Mouse (Mus musculus) kidney, postnatal 0 days (tissue): ENCODE measurements at regions not wholly inside any gene's neighbourhood (a gene's known extent, or its start where the extent isn't known, plus 50 kb on each side); places are given as distances from the start of the nearest gene placed in this dataset.
A peak's percentile ranks its signal among the peaks of the same experiment; 100 is the strongest.
"Not testable (repeated sequence)": the region's sequence is repeated elsewhere in the genome, so short reads cannot be mapped to it uniquely, and the experiment has no call there.

ENCODE experiments used
- ATAC-seq: fragments of 200-750 bp; cut with Nextera tagmentation; replicated peaks from 2 replicates; pipeline ENCODE4 v1.8.0; 2017; ENCODE audit warnings: low read depth, moderate number of reproducible peaks, moderate TSS enrichment, moderate library complexity; ENCODE audit not compliant: low FRiP score
- DNase-seq: peaks from one replicate; pipeline ENCODE4 v3.0.0-alpha.2; 2016; ENCODE audit warnings: low spot score
- H3K27ac ChIP-seq: fragments of 300-500 bp; sonication (generic); 2 replicates; pipeline ENCODE4 v1.5.1; 2014; ENCODE audit warnings: mild to moderate bottlenecking
- H3K27me3 ChIP-seq: fragments of 300-500 bp; sonication (generic); 2 replicates; pipeline ENCODE4 v1.6.1; 2014; ENCODE audit warnings: low read length, mixed read lengths; ENCODE audit not compliant: insufficient read depth
- H3K36me3 ChIP-seq: fragments of 300-500 bp; sonication (generic); 2 replicates; pipeline ENCODE4 v1.6.1; 2014; ENCODE audit warnings: low read length, mixed read lengths; ENCODE audit not compliant: insufficient read depth
- H3K4me1 ChIP-seq: fragments of 300-500 bp; sonication (generic); replicated peaks from 2 replicates; pipeline ENCODE4 v1.6.1; 2014; ENCODE audit warnings: antibody characterized with exemption, low read length, mixed read lengths; ENCODE audit not compliant: insufficient read depth
- H3K4me2 ChIP-seq: fragments of 300-500 bp; sonication (generic); 2 replicates; pipeline ENCODE4 v1.6.1; 2014; ENCODE audit warnings: mild to moderate bottlenecking, low read length, moderate library complexity, mixed read lengths
- H3K4me3 ChIP-seq: fragments of 300-500 bp; sonication (generic); replicated peaks from 2 replicates; pipeline ENCODE4 v1.5.1; 2014; ENCODE audit warnings: low read depth, low read length
- H3K9ac ChIP-seq: fragments of 300-500 bp; sonication (generic); 2 replicates; pipeline ENCODE4 v1.6.1; 2014; ENCODE audit warnings: low read depth, low read length
- H3K9me3 ChIP-seq: fragments of 300-500 bp; sonication (generic); replicated peaks from 2 replicates; pipeline ENCODE4 v1.6.1; 2016; ENCODE audit warnings: low read length, inconsistent platforms, mixed read lengths
- CTCF ChIP-seq: IDR thresholded peaks from 2 replicates; pipeline ENCODE4 v1.5.1; 2016; ENCODE audit warnings: antibody characterized with exemption, low read depth, mild to moderate bottlenecking, moderate library complexity
- WGBS: fragments of 180-500 bp; shearing (Covaris S2); extraction: QIAGEN DNeasy Blood & Tissue Kit; methylation state at CpG from one replicate; pipeline ENCODE4 v1.1.7; 2014; 5-methylcytosine and 5-hydroxymethylcytosine counted together

- WGBS, result 64% methylated on average over 3 of the region's 3 CpGs
- H3K4me2 ChIP-seq, H3K27ac ChIP-seq, H3K4me3 ChIP-seq, H3K9me3 ChIP-seq, H3K36me3 ChIP-seq, H3K4me1 ChIP-seq, DNase-seq, H3K9ac ChIP-seq, H3K27me3 ChIP-seq, ATAC-seq: not testable (repeated sequence)
These were observed 455.5 kb downstream of the Plxdc2 start for GRCm38 (mm10) chr2:16811401-16812281.

- no peak for DNase-seq
- no peak overlapping the region for H3K9ac ChIP-seq
- no peak for TF ChIP-seq CTCF
- no peaks in the 10 kb centered on the region for H3K9me3 ChIP-seq
- no peak overlapping the region for H3K4me3 ChIP-seq
- H3K4me1 ChIP-seq, result no peaks in the 10 kb centered on the region
- no peak overlapping the region for H3K4me2 ChIP-seq
- ATAC-seq, result no peak
- WGBS, result 100% methylated on average over 1 of the region's 1 CpGs
- no peaks in the 10 kb centered on the region for H3K27me3 ChIP-seq
- H3K27ac ChIP-seq, result no peak overlapping the region
- no peaks in the 10 kb centered on the region for H3K36me3 ChIP-seq
These were observed 464.3 kb downstream of the Plxdc2 start for GRCm38 (mm10) chr2:16820442-16820841.

- Histone ChIP-seq H3K36me3 (no peaks in the 10 kb centered on the region), H3K27ac (no peak overlapping the region), H3K4me2 (no peak overlapping the region), H3K9ac (no peak overlapping the region), H3K4me3 (no peak overlapping the region), H3K27me3 (no peaks in the 10 kb centered on the region), H3K9me3 (no peaks in the 10 kb centered on the region), H3K4me1 (no peaks in the 10 kb centered on the region)
- 62% methylated on average over 5 of the region's 5 CpGs for WGBS
- no peak for TF ChIP-seq CTCF
- DNase-seq (no peak), ATAC-seq (no peak)
These were observed 468.7 kb downstream of the Plxdc2 start for GRCm38 (mm10) chr2:16824681-16825230.

DNA sequence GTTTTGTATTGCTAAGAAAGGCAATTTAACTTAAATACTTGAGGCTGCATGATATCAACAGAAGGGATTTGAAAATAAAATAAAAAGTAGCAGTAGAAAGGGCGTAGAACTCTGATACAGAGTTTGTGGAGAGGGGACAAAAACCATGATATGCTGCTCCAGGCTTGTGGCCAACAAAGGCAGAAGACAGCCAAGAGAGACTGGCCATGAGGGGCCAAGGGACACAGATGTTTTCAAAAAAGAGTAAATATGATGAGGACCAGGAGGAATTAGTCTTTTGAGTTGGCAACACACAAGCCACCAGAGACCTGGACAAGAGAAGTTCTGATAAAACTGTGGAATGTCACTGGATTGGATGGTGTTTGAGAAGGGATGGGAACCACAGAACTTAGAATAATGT, 471.2 kb downstream of the Plxdc2 start:
- ATAC-seq, result no peak
- DNase-seq, result no peak
- no peak overlapping the region for H3K4me2 ChIP-seq
- no peak for TF ChIP-seq CTCF
- no peaks in the 10 kb centered on the region for H3K9me3 ChIP-seq
- no peaks in the 10 kb centered on the region for H3K27me3 ChIP-seq
- no peak overlapping the region for H3K9ac ChIP-seq
- H3K36me3 ChIP-seq, result no peaks in the 10 kb centered on the region
- H3K4me3 ChIP-seq, result no peak overlapping the region
- WGBS, result 86% methylated on average over 1 of the region's 1 CpGs
- H3K27ac ChIP-seq, result no peak overlapping the region
- no peaks in the 10 kb centered on the region for H3K4me1 ChIP-seq

GRCm38 (mm10) chr2:16835960-16836359, 479.9 kb downstream of the Plxdc2 start:
- H3K4me1 ChIP-seq, result no peaks in the 10 kb centered on the region
- no peak overlapping the region for H3K9ac ChIP-seq
- H3K27ac ChIP-seq, result no peak overlapping the region
- H3K4me3 ChIP-seq, result no peak overlapping the region
- no peak for TF ChIP-seq CTCF
- H3K4me2 ChIP-seq, result no peak overlapping the region
- WGBS, result 88% methylated on average over 4 of the region's 4 CpGs
- no peaks in the 10 kb centered on the region for H3K36me3 ChIP-seq
- peak; percentile 8 for DNase-seq
- no peaks in the 10 kb centered on the region for H3K27me3 ChIP-seq
- no peak for ATAC-seq
- no peaks in the 10 kb centered on the region for H3K9me3 ChIP-seq

DNA sequence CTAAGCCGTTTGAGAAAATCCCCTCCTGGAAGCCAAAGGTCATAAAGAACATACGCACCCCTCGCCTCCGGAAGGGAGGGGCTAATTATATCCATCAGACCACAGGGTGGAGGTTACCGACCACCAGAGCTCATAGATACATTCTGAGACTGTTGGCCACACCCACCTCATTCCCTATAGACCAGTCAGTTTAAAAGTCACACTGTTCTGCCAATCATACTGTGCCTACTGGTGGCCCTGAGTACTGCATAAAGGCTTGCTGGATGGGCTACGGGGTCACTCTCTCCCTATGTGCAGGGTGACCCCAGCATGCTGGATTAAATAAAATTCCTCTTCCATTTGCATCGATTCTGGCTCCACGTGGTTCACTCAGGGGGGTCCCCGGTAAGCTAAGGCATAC, 482.6 kb downstream of the Plxdc2 start:
- H3K27me3 ChIP-seq, result no peaks in the 10 kb centered on the region
- no peak overlapping the region for H3K4me2 ChIP-seq
- no peaks in the 10 kb centered on the region for H3K36me3 ChIP-seq
- no peaks in the 10 kb centered on the region for H3K4me1 ChIP-seq
- no peak overlapping the region for H3K27ac ChIP-seq
- TF ChIP-seq CTCF, result no peak
- no peak overlapping the region for H3K4me3 ChIP-seq
- H3K9ac ChIP-seq, result no peak overlapping the region
- 84% methylated on average over 9 of the region's 9 CpGs for WGBS
- no peaks in the 10 kb centered on the region for H3K9me3 ChIP-seq
- DNase-seq (no peak), ATAC-seq (no peak)
